Mouse (Mus musculus): Measurements from ENCODE around the gene Ets1.

DNA sequence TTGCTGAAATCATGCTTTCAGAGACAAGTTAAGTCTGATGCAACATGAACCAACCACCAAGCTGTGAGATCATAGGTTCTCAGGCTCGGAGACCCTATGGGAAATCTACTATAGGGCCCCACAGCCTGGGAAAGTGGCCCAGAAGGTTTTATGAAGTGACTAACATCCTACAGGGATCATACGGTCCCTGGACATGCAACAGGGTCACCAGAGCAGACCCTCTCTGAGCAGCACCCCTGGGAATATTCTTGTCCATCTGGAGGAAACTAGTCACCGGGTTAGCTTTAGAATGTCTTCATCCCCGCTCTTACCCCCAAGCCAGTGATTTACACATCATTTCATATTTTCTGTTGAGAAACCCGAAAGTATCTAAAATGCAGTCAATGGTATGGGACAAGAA, 34.1 kb upstream of the Ets1 start:
- TF ChIP-seq CTCF (IDR thresholded peaks at IDR 0.05; ENCODE audit: low read depth): no peak
- no peak for TF ChIP-seq EP300 (IDR thresholded peaks at IDR 0.05; ENCODE audit: low read depth)
